8 mouse cellular contexts compared by ENCODE assay signal in the genomic region with DNA sequence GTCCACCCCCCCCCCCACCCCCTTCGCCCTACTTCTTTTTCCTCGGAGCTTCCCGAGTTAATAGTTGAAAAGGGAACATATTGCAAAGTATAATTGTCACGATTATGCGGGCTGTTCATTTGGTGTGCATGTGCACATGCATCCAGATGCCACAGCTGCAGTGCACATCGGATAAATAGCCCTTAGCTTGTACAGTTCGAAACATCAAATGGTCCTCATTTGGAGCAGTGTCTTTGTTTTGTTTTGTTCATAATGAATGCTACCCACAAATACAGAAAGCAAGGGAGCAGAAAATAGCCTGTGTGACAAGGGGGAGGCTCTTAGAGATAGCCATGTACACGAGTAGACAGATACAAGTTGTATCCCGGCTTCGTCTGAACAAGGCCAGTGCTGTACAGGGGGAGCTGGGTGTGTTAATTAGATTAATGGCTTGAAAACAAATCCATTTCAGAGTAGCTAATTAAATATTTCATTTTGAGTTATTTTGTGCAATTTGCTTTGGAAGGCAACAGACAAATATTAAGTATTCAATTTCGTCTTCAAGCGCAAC.
DNase-seq lines count a peak whose midpoint lies in the region; ATAC-seq lines count a peak whose summit lies in the region.

No protein-coding gene starts in this region.

- peak overlapping the region; percentile 47 for H3K4me2 ChIP-seq in embryonic facial prominence, embryonic 14.5 days (ENCODE audit: low read depth, low read length)
- H3K4me2 ChIP-seq in hindbrain, embryonic 11.5 days (replicated peaks; ENCODE audit: low read depth, low read length), result 0 out of 2 replicates have a peak overlapping the region, but pooled peaks have one; percentile 4
- H3K4me2 ChIP-seq in neural tube, embryonic 12.5 days (replicated peaks), result peak overlapping the region; percentile 51

- no peak overlapping the region for H3K27ac ChIP-seq in embryonic facial prominence, embryonic 14.5 days (replicated peaks; ENCODE audit: low read depth, low read length)
- H3K27ac ChIP-seq in hindbrain, embryonic 11.5 days (ENCODE audit: low read depth, low read length), result no peak overlapping the region
- no peak overlapping the region for H3K27ac ChIP-seq in neural tube, embryonic 12.5 days

- ATAC-seq in embryonic facial prominence, embryonic 14.5 days (ENCODE audit: low read depth), result no peak
- ATAC-seq in hindbrain, embryonic 11.5 days (ENCODE audit: low FRiP score), result peak; percentile 67
- peak; percentile 66 for ATAC-seq in neural tube, embryonic 12.5 days (ENCODE audit: low FRiP score, low read depth)
- no peak for ATAC-seq in inflammation-experienced regulatory T-cells, adult 6 months

- 48% methylated on average over 12 of the region's 12 CpGs for WGBS in embryonic facial prominence, embryonic 14.5 days
- WGBS in hindbrain, embryonic 11.5 days, result 60% methylated on average over 12 of the region's 12 CpGs
- 46% methylated on average over 12 of the region's 12 CpGs for WGBS in neural tube, embryonic 12.5 days

- H3K9me3 ChIP-seq in embryonic facial prominence, embryonic 14.5 days (ENCODE audit: control insufficient read depth, low read length), result no peaks in the 10 kb centered on the region
- H3K9me3 ChIP-seq in hindbrain, embryonic 11.5 days (ENCODE audit: control insufficient read depth, low read length), result no peaks in the 10 kb centered on the region
- H3K9me3 ChIP-seq in neural tube, embryonic 12.5 days, result no peaks in the 10 kb centered on the region

- no peak overlapping the region for H3K9ac ChIP-seq in embryonic facial prominence, embryonic 14.5 days (ENCODE audit: low read depth, low read length)
- no peak overlapping the region for H3K9ac ChIP-seq in hindbrain, embryonic 11.5 days (ENCODE audit: low read depth, low read length)
- no peak overlapping the region for H3K9ac ChIP-seq in neural tube, embryonic 12.5 days

- H3K27me3 ChIP-seq in embryonic facial prominence, embryonic 14.5 days (replicated peaks; ENCODE audit: control insufficient read depth, insufficient read depth, low read length), result no peaks in the 10 kb centered on the region
- H3K27me3 ChIP-seq in hindbrain, embryonic 11.5 days (ENCODE audit: control insufficient read depth, insufficient read depth, low read length), result no peaks in the 10 kb centered on the region
- no peaks in the 10 kb centered on the region for H3K27me3 ChIP-seq in neural tube, embryonic 12.5 days (replicated peaks)

- peak; percentile 19 to 24 for DNase-seq in layer of hippocampus, postnatal 14 days (ENCODE audit: low spot score in 2 of 2)
- DNase-seq in layer of hippocampus, postnatal 25 days (ENCODE audit: extremely low spot score in 1 of 2, low spot score in 1 of 2), result no peak
- DNase-seq in embryonic facial prominence, embryonic 14.5 days (ENCODE audit: low spot score), result peak; percentile 41
- DNase-seq in hindbrain, embryonic 11.5 days (ENCODE audit: low spot score), result peak; percentile 30
- no peak for DNase-seq in adrenal gland, postnatal 25 days
- no peak for DNase-seq in frontal cortex, postnatal 14 days (ENCODE audit: low spot score in 2 of 2)

- no peaks in the 10 kb centered on the region; the same call in 1 of the 2 replicates for H3K4me1 ChIP-seq in embryonic facial prominence, embryonic 14.5 days (ENCODE audit: control insufficient read depth, insufficient read depth, low read length)
- no peaks in the 10 kb centered on the region for H3K4me1 ChIP-seq in hindbrain, embryonic 11.5 days (replicated peaks; ENCODE audit: control insufficient read depth, insufficient read depth, low read length)
- H3K4me1 ChIP-seq in neural tube, embryonic 12.5 days, result peaks cover 32% of the 10 kb centered on the region

- no peaks in the 10 kb centered on the region for H3K36me3 ChIP-seq in embryonic facial prominence, embryonic 14.5 days (ENCODE audit: control insufficient read depth, insufficient read depth, low read length)
- H3K36me3 ChIP-seq in hindbrain, embryonic 11.5 days (ENCODE audit: control insufficient read depth, insufficient read depth, low read length), result no peaks in the 10 kb centered on the region
- no peaks in the 10 kb centered on the region for H3K36me3 ChIP-seq in neural tube, embryonic 12.5 days

- H3K4me3 ChIP-seq in embryonic facial prominence, embryonic 14.5 days (ENCODE audit: low read depth, low read length), result peak overlapping the region; percentile 17
- H3K4me3 ChIP-seq in hindbrain, embryonic 11.5 days (ENCODE audit: low read depth, low read length), result no peak overlapping the region
- no peak overlapping the region for H3K4me3 ChIP-seq in neural tube, embryonic 12.5 days

Comparison
In these comparisons a context has a peak if more than half of its experiments do, and no peak if none do; other contexts are left out.
1. DNase-seq: peak in layer of hippocampus, postnatal 14 days (2 of 2), embryonic facial prominence, embryonic 14.5 days (single experiment) and hindbrain, embryonic 11.5 days (single experiment); none in layer of hippocampus, postnatal 25 days (0 of 2), adrenal gland, postnatal 25 days (single experiment) and frontal cortex, postnatal 14 days (0 of 2).
2. ATAC-seq: peak in hindbrain, embryonic 11.5 days (single experiment) and neural tube, embryonic 12.5 days (single experiment); none in embryonic facial prominence, embryonic 14.5 days (single experiment) and inflammation-experienced regulatory T-cells, adult 6 months (single experiment).
3. Peak in every context shown above with its lines, with median percentiles within 50 percentile points of each other: H3K4me2 ChIP-seq.